Mouse (Mus musculus): ENCODE results near the gene Antxr2.

Antxr2 gene

GRCm38 (mm10) chr5:97913901-97914300 lies 116.9 kb downstream of the Antxr2 start:
- DNase-seq (ENCODE audit: low spot score in 2 of 2), result peak; percentile 8 to 12

GRCm38 (mm10) chr5:97907482-97907881 lies 123.4 kb downstream of the Antxr2 start:
- DNase-seq (ENCODE audit: low spot score in 2 of 2), result no peak

DNA sequence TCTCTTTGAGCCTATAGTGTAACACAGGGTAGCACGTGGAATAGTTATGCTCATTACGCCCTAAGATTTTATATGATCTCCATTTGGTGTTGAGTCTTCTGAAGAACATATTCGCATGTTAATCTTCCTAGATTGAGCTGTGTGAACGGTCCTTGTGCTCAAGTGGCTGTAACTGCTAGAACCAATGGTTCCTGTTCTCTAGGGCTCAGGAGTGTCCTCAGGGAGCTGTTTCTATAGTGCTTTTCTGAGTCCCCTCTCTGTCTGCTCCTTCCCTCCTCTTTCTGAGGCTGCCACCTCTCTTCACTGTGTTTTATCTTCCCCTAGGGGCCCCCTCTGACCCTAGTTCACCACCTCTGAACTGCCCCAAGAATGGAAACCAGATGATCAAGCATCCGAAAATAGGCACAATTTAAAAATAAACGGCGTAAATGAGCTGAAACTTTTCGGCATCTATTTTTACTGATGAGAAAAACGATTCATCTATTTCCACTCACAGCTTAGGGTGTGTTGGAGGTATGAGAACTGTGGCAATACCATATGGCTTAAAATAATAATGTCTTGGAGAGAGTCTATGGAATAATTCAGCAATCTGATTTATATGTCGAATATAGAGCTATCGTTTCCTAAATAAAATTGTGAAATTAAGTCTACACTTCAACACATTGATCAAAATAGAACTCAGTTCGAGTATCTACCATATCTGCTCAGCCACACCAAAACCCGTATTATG lies 124.1 kb downstream of the Antxr2 start:
- DNase-seq (ENCODE audit: low spot score in 2 of 2), result no peak

GRCm38 (mm10) chr5:97905856-97906255 lies 125.0 kb downstream of the Antxr2 start:
- DNase-seq (ENCODE audit: low spot score in 2 of 2), result no peak

DNA sequence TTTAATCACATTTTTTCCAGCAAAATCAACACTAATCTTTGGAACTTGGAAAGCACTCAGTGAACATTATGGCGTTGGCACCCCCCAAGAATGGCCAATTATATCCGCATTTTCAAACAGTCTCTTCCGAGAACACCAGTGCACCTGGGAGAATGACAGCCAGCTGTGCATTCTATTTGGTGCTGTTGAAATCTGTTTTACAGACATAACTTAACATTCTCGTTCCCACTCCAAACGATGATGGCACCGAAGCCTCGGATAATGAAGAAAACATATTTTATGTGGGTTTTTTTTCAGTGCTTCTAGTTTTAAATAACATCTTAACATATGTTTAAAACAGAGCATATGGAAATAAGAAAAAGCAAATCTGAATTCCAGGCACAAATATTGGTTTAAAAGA lies 129.7 kb downstream of the Antxr2 start:
- DNase-seq (ENCODE audit: low spot score in 2 of 2), result no peak

DNA sequence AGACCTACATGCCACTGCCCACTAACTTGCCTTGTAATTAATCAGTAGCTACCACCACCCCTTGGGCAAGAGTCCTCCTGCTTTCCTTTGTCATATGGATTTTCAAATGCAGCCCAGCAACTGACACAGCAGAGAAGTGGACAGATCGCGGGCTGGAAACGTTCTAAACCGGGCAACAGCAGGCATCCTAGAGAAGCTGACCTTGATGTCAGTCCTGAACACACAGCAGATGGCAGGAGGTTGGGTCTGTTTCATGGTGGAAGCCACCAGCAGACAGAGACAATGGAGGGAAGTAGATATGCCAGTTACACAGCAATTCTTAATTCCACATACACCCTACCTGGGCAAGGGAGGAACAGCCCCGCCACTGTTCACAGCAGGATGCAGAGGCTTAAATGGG lies 131.5 kb downstream of the Antxr2 start:
- no peak for DNase-seq (ENCODE audit: low spot score in 2 of 2)

GRCm38 (mm10) chr5:97885427-97885826 lies 145.4 kb downstream of the Antxr2 start:
- no peak for DNase-seq (ENCODE audit: low spot score in 2 of 2)

- DNase-seq (ENCODE audit: low spot score in 2 of 2), result no peak
These were observed 146.7 kb downstream of the Antxr2 start for GRCm38 (mm10) chr5:97884110-97884509.

DNA sequence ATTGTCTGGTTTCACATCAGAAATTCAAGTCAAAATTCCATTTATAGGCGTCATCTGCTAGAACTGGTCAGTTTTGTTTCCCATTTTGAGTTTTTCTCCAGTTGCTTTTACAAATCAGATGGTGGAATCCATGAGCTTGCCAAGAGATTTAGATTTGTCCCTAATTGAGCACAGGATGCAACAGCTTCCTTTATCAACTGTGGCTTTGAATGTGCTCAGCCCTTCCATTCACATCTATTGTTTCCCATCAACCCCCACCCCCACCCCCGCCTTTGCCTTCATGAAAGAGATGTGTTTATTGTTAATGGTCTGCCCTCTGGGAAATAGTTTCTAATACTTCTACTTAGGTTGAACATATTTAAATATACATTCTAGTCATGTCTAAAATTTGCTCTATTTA lies 149.4 kb downstream of the Antxr2 start:
- no peak for DNase-seq (ENCODE audit: low spot score in 2 of 2)

- no peak for DNase-seq (ENCODE audit: low spot score in 2 of 2)
These were observed 150.7 kb downstream of the Antxr2 start for GRCm38 (mm10) chr5:97880115-97880514.

DNA sequence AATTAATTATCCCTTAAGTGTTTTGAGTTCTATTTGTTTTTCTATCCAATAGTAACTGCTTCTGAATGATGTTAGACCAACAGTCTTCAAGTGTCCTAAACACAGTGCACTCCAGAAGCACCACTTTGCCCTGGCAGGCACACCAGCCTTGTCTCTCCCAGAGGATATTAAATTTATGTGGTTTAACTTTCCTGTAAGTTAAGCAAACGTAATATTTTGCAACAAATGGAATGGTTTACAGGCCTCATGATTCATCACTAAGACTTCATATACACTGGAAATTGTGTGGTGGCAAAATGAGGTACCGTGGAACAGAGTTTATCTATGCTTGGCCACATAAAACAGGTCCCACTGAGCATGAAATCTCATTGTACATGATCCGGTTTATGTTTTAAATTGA lies 152.0 kb downstream of the Antxr2 start:
- no peak for DNase-seq (ENCODE audit: low spot score in 2 of 2)

DNA sequence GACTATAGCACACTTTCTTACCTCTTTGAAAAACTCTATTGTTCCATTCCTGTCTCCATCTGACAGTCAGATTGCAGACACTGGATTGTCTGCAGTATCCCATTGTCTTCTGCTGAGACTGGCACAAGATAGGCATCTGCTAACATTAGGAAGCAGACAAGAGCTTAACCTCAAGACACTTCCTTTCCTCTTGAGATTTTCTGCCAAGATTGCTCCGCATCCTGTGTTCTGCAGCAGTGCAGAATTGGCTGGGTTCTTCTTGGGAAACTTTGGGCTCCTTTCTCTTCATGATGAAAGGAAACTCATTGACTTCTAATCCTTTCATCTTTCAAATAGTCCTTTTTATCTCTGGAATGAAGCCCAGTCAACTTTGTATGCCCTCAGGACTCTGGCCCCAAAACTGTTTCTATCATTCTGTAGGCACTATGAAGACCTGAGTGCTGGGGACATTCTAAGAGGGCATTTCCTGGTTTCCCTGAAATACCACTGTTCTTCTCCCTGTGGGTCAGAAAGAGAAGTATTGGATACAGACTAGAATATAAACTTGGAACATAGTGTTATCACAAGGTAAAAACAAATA lies 152.5 kb downstream of the Antxr2 start:
- DNase-seq (ENCODE audit: low spot score in 2 of 2), result no peak

GRCm38 (mm10) chr5:97876895-97877294 lies 153.9 kb downstream of the Antxr2 start:
- DNase-seq (ENCODE audit: low spot score in 2 of 2), result no peak

GRCm38 (mm10) chr5:97867921-97868320 lies 162.9 kb downstream of the Antxr2 start:
- DNase-seq (ENCODE audit: low spot score in 2 of 2), result peak; percentile 20 to 41

DNA sequence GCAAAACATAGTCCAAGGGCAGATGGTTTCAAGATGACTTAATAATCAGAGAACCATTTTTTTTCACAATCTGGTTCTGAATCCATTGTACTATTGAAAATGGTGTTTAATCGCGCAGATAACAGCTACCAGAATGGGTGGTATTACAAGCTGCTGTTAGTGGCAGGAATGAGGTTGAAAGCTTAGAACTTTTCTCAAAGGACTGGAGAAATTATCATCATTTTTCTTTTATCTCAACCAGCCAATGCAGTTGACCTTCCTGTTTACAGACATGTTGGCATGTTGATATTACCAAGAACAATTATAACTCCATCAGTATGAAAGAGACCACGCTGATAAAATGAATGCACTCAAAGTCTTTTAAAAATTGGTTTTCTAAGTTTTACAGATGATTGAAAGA lies 163.9 kb downstream of the Antxr2 start:
- no peak for DNase-seq (ENCODE audit: low spot score in 2 of 2)

DNA sequence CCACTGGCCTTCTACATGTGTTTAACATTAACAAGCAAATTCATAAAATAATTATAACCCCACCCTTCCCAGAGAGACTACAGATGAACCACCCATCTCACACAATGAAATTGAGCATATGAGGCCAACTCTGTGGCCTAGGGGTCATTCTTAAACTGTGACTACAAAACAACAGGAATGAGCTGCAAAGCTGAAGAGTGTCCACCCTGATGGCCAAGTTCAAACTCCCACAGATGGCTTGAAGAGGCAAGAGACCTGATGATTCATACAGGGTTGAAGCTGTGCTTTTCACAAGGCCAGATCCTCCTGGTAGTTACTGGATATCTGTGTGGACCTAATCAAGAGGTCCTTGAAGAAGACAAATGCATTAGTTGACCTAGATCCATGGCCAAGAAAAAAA lies 173.7 kb downstream of the Antxr2 start:
- peak in 1 of 2 experiments; percentile 5 for DNase-seq (ENCODE audit: low spot score in 2 of 2)

DNA sequence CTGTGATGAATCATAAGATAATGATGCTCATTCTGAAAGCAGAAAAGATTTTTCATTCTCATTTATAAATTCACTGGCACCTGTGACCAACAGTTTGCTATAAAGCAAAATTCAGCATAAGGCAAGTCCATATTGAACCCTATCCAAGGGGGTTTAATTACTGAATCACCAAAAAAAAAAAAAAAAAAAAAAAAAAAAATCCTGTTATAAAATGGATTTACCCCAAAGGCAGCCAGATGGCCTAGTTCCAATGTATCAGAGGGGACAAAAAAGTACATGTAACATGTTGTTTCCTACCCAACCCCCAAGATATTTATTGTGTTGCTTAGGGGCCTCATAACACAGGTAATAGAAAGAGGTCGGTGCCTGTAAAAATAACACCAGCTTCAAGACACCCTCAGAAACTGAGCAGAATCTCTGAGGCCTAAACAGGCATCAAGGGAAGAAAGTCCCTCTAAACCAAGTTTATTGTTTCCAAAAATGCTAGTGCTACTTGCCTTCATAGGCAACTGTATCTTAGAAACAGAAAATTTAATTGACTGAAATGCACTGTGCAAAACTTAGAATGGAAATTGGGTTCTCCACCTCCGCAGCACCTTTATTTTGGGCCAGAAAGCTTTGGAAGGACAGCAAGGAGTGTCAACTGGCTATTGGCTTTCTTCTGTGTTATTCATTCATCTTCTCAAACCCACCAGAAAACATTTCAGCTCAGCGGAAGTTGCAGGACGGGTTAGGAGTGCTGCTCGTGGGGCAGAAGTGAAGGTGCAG lies 178.7 kb downstream of the Antxr2 start:
- no peak for DNase-seq (ENCODE audit: low spot score in 2 of 2)

- DNase-seq (ENCODE audit: low spot score in 2 of 2), result peak; percentile 8 to 47
These were observed 183.5 kb downstream of the Antxr2 start for GRCm38 (mm10) chr5:97847204-97847895.

DNA sequence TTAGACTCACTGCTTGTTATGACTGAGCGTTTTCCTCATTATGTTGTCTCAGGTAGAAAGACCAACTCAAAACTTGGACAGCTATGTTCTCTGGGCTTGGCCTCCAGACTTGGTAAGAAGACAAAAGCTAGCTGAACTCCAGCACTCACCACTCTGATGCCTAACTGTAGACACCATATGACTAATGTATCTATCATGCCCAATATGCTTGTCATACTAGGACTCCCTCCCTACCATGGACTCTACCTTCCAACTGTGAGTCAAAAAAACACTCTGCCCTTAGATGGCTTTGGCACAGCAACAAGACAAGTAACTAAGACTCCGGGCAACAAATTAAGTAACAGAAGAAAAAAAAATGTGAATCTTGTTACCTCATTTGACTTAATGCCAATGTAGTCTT lies 184.3 kb downstream of the Antxr2 start:
- DNase-seq (ENCODE audit: low spot score in 2 of 2), result no peak

GRCm38 (mm10) chr5:97842016-97842415 lies 188.8 kb downstream of the Antxr2 start:
- DNase-seq (ENCODE audit: low spot score in 2 of 2), result no peak

DNA sequence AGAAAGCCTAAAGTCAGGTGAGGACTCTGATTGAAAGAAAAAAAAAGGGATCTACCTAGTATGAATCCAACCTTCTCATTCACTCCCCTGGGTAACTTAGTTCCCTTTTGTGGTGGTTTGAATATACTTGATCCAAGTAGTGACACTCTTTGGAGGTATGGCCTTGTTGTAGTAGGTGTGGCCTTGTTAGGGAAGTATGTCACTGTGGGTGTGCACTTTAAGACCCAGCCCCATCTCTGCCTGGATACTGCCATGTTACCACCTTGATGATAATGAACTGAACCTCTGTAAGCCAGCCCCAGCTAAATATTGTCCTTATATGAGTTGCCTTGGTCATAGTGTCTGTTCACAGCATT lies 190.9 kb downstream of the Antxr2 start:
- DNase-seq (ENCODE audit: low spot score in 2 of 2), result no peak

DNA sequence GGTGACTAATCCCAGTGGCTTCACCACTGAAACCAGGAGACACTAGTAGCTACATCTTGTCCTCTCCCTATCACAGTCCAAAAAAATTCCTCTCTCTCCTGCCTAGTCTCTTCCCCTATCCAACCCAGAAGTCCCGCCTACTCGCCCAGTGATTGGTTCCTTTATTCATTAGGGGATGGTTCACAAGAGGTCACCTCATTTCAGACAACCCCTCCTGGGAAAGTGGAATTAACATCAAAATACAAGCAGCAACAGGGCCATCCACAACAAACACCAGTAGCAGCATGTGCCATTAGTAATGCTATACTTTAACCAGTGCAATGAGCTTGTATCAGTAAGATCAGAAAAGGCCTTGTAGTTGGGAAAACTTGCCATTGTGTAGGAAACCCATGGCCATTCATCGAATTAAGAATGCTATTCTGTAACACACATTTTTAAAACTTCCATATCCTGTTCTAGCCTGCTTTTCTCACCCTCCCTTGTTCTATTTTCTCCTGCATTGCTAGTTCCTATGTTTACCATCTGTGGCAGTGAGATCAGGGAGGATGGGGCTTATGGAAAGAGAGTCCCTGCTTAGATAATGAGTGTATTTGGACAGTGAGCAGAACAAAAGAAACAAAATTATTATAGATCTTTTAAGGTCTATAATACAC lies 191.4 kb downstream of the Antxr2 start:
- no peak for DNase-seq (ENCODE audit: low spot score in 2 of 2)

Measured in heart, adult 9 months (tissue).